Comparison of ENCODE assay signal across 12 mouse cellular contexts in genomic region chr15:77887093-77887488, GRCm38 (mm10). TPM values are rescaled to one million over a fixed set of nuclear protein-coding genes. Genes with fewer than 3 reads are reported as not detected.
DNase-seq lines count a peak whose midpoint lies in the region; ATAC-seq and TF ChIP-seq lines count a peak whose summit lies in the region.
"Had no signal": no experiment of that assay in that cellular context is flagged by ENCODE, and none has a peak within 500 bp of the region (broad histone marks: within the 10 kb centered on the region; RNA-seq: fewer than 3 reads in every experiment).

No protein-coding gene starts in this region.

- no peak overlapping the region for H3K4me2 ChIP-seq in heart, embryonic 13.5 days
- no peak overlapping the region for H3K4me2 ChIP-seq in lung, embryonic 14.5 days
- H3K4me2 ChIP-seq: hindbrain, embryonic 13.5 days; neural tube, embryonic 13.5 days had no signal

- 0 out of 2 replicates have a peak overlapping the region, but pooled peaks have one; percentile 28 for H3K27ac ChIP-seq in heart, embryonic 13.5 days (replicated peaks)
- peak overlapping the region; percentile 36; the same call in 1 of the 2 replicates for H3K27ac ChIP-seq in lung, embryonic 14.5 days (ENCODE audit: low read depth)
- H3K27ac ChIP-seq: hindbrain, embryonic 13.5 days; liver, embryonic 14.5 days; neural tube, embryonic 13.5 days had no signal

- H3K4me3 ChIP-seq in heart, embryonic 13.5 days: no peak overlapping the region
- no peak overlapping the region for H3K4me3 ChIP-seq in lung, embryonic 14.5 days (ENCODE audit: low read depth, low read length)
- H3K4me3 ChIP-seq: hindbrain, embryonic 13.5 days; neural tube, embryonic 13.5 days had no signal

- no peaks in the 10 kb centered on the region for H3K27me3 ChIP-seq in heart, embryonic 13.5 days (replicated peaks)
- no peaks in the 10 kb centered on the region for H3K27me3 ChIP-seq in lung, embryonic 14.5 days (ENCODE audit: insufficient read depth, low read length)
- H3K27me3 ChIP-seq: hindbrain, embryonic 13.5 days; neural tube, embryonic 13.5 days had no signal

- no peak overlapping the region for H3K9ac ChIP-seq in heart, embryonic 13.5 days
- H3K9ac ChIP-seq in lung, embryonic 14.5 days: no peak overlapping the region
- H3K9ac ChIP-seq: hindbrain, embryonic 13.5 days; liver, embryonic 14.5 days; neural tube, embryonic 13.5 days had no signal

- peaks cover 28% of the 10 kb centered on the region for H3K4me1 ChIP-seq in heart, embryonic 13.5 days
- H3K4me1 ChIP-seq in lung, embryonic 14.5 days (ENCODE audit: insufficient read depth): peaks cover 17% of the 10 kb centered on the region

- H3K9me3 ChIP-seq in heart, embryonic 13.5 days: no peaks in the 10 kb centered on the region
- H3K9me3 ChIP-seq in lung, embryonic 14.5 days (ENCODE audit: low read depth, low read length): no peaks in the 10 kb centered on the region
- H3K9me3 ChIP-seq: hindbrain, embryonic 13.5 days; neural tube, embryonic 13.5 days had no signal

- WGBS in heart, embryonic 13.5 days: 41% methylated on average over 1 of the region's 1 CpGs
- WGBS in lung, embryonic 14.5 days: 38% methylated on average over 1 of the region's 1 CpGs

- no peak for TF ChIP-seq CTCF in lung, embryonic 14.5 days (IDR thresholded peaks at IDR 0.05; ENCODE audit: low read depth)

- ATAC-seq in heart, embryonic 13.5 days (ENCODE audit: extremely low read depth, insufficient number of reproducible peaks, low FRiP score, low TSS enrichment): no peak
- ATAC-seq in lung, embryonic 14.5 days (ENCODE audit: insufficient read depth): no peak

- H3K36me3 ChIP-seq in heart, embryonic 13.5 days: no peaks in the 10 kb centered on the region
- H3K36me3 ChIP-seq in lung, embryonic 14.5 days (ENCODE audit: insufficient read depth): no peaks in the 10 kb centered on the region
- H3K36me3 ChIP-seq: hindbrain, embryonic 13.5 days; neural tube, embryonic 13.5 days had no signal

- no peak for DNase-seq in heart, adult 8-10 months (ENCODE audit: low spot score)
- DNase-seq in lung, embryonic 14.5 days: no peak
- DNase-seq in lung, adult 18-20 months: no peak
- DNase-seq in MEL-GATA-1-ER (ENCODE audit: extremely low read depth, low read depth): peak; percentile 36
- DNase-seq in right cerebral cortex, postnatal 25 days: peak; percentile 15
- DNase-seq in embryo, embryonic 9.5 days (ENCODE audit: extremely low spot score): no peak
- no peak for DNase-seq in spleen, adult 18-20 months
- DNase-seq: thymus, postnatal 36 days had no signal

RNA-seq across cellular contexts. Expression of gene Txn2, which starts 41.7 kb away (rescaled TPM):
- 248 and 278 TPM in 2 replicates for polyA plus RNA-seq in heart, embryonic 13.5 days (2015; fragmentation: Nextera tagmentation; extraction: Ambion mirVana)
- 100 to 1,000 TPM; 303 to 339 (median 309) TPM for total RNA-seq in heart, adult 8-10 months (2022)
- polyA plus RNA-seq in lung, embryonic 14.5 days (2014; fragmentation: Nextera tagmentation; extraction: Ambion mirVana): 209 and 227 TPM in 2 replicates

RNA-seq across cellular contexts. Expression of gene Myh9, which starts 45.1 kb away (rescaled TPM):
- polyA plus RNA-seq in heart, embryonic 13.5 days (2015; fragmentation: Nextera tagmentation; extraction: Ambion mirVana): 24.8 and 25.0 TPM in 2 replicates
- 100 to 1,000 TPM in 1 of 4 experiments, 10 to 100 TPM in 3; 72.5 to 127 (median 97.2) TPM for total RNA-seq in heart, adult 8-10 months (2022)
- polyA plus RNA-seq in lung, embryonic 14.5 days (2014; fragmentation: Nextera tagmentation; extraction: Ambion mirVana): 86.6 and 87.5 TPM in 2 replicates

Comparison
In these comparisons a context has a peak if more than half of its experiments do, and no peak if none do; other contexts are left out.
1. DNase-seq: peak in MEL-GATA-1-ER (single experiment) and right cerebral cortex, postnatal 25 days (single experiment); none in heart, adult 8-10 months (single experiment), lung, embryonic 14.5 days (single experiment), lung, adult 18-20 months (0 of 2), embryo, embryonic 9.5 days (single experiment) and spleen, adult 18-20 months (0 of 2).